Mouse (Mus musculus): Measurements from ENCODE around the gene Vat1l.

Gene Vat1l

GRCm38 (mm10) chr8:114205221-114205901, at the start of gene Vat1l:
Gene Vat1l, plus strand, starts transcription at chr8:114205612.
- in situ Hi-C loops (cut with MboI), result no loop called here

- in situ Hi-C loops (cut with MboI), result no loop called here
Observed at GRCm38 (mm10) chr8:114158586-114158985, 46.8 kb upstream of the Vat1l start.

GRCm38 (mm10) chr8:114159666-114160065, 45.7 kb upstream of the Vat1l start:
- in situ Hi-C loops (cut with MboI), result no loop called here

GRCm38 (mm10) chr8:114163871-114164270, 41.5 kb upstream of the Vat1l start:
- in situ Hi-C loops (cut with MboI), result no loop called here

- in situ Hi-C loops (cut with MboI), result no loop called here
Observed at GRCm38 (mm10) chr8:114164444-114165096, 40.8 kb upstream of the Vat1l start.

- in situ Hi-C loops (cut with MboI), result no loop called here
Observed at GRCm38 (mm10) chr8:114165741-114166140, 39.7 kb upstream of the Vat1l start.

GRCm38 (mm10) chr8:114176721-114177120, 28.7 kb upstream of the Vat1l start:
- in situ Hi-C loops (cut with MboI), result no loop called here

GRCm38 (mm10) chr8:114193334-114193733, 12.1 kb upstream of the Vat1l start:
- in situ Hi-C loops (cut with MboI), result no loop called here

GRCm38 (mm10) chr8:114198990-114199389, 6.4 kb upstream of the Vat1l start:
- in situ Hi-C loops (cut with MboI), result no loop called here

- in situ Hi-C loops (cut with MboI), result no loop called here
Observed at GRCm38 (mm10) chr8:114206421-114206983, 1.1 kb downstream of the Vat1l start.

GRCm38 (mm10) chr8:114207026-114207425, 1.6 kb downstream of the Vat1l start:
- in situ Hi-C loops (cut with MboI), result no loop called here

GRCm38 (mm10) chr8:114220779-114221178, 15.4 kb downstream of the Vat1l start:
- in situ Hi-C loops (cut with MboI), result no loop called here

GRCm38 (mm10) chr8:114222001-114222400, 16.6 kb downstream of the Vat1l start:
- in situ Hi-C loops (cut with MboI), result no loop called here

GRCm38 (mm10) chr8:114224001-114224400, 18.6 kb downstream of the Vat1l start:
- in situ Hi-C loops (cut with MboI), result no loop called here

- in situ Hi-C loops (cut with MboI), result no loop called here
Observed at GRCm38 (mm10) chr8:114251321-114252065, 46.1 kb downstream of the Vat1l start.

- in situ Hi-C loops (cut with MboI), result no loop called here
Observed at GRCm38 (mm10) chr8:114258685-114259084, 53.3 kb downstream of the Vat1l start.

GRCm38 (mm10) chr8:114259713-114260355, 54.4 kb downstream of the Vat1l start:
- in situ Hi-C loops (cut with MboI), result no loop called here

GRCm38 (mm10) chr8:114262331-114262730, 56.9 kb downstream of the Vat1l start:
- in situ Hi-C loops (cut with MboI), result no loop called here

GRCm38 (mm10) chr8:114274558-114274957, 69.1 kb downstream of the Vat1l start:
- in situ Hi-C loops (cut with MboI), result no loop called here

- in situ Hi-C loops (cut with MboI), result no loop called here
Observed at GRCm38 (mm10) chr8:114281101-114281500, 75.7 kb downstream of the Vat1l start.

- in situ Hi-C loops (cut with MboI), result no loop called here
Observed at GRCm38 (mm10) chr8:114294889-114295748, 89.7 kb downstream of the Vat1l start.
